Mouse (Mus musculus): ENCODE data around the gene Ifit1bl1.

Ifit1bl1 gene

DNA sequence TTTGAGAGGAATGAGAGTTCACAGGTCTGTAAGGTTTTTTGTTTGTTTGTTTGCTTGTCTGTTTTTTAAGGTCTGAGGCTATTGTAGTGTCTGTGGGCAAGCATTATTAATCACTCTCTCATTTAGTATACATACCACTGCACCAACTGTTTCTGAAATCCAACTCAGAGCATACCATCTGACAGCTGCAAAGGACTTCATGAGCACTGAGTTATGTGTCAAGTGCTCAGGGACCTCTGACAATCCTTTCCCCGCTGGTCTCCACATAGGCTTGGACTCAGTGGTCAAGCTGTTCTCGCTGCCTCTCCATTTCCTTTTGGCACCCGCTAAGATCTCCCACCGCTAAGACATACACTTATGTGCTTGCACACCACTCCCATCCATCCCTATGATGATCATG is 55.5 kb downstream of the Ifit1bl1 start:
- ATAC-seq (ENCODE audit: low TSS enrichment) = no peak
